Mouse (Mus musculus): ENCODE data around the gene Dnah14.

- no peak for TF ChIP-seq CTCF (IDR thresholded peaks at IDR 0.05; ENCODE audit: extremely low read depth, insufficient read depth, low read length)
- no peak for TF ChIP-seq POLR2A (IDR thresholded peaks at IDR 0.05; ENCODE audit: extremely low read depth, insufficient read depth, low read length)
These were observed 51.9 kb downstream of the Dnah14 start for GRCm38 (mm10) chr1:181628276-181628675.
